Mouse (Mus musculus) retina, postnatal 1 day (tissue): ENCODE measurements around the gene Babam2.
"Not testable (repeated sequence)": the region's sequence is repeated elsewhere in the genome, so short reads cannot be mapped to it uniquely, and the experiment has no call there.

Experiments
- DNase-seq: peaks from one replicate; pipeline ENCODE4 v3.0.0-alpha.2; 2012

The Babam2 gene

DNA sequence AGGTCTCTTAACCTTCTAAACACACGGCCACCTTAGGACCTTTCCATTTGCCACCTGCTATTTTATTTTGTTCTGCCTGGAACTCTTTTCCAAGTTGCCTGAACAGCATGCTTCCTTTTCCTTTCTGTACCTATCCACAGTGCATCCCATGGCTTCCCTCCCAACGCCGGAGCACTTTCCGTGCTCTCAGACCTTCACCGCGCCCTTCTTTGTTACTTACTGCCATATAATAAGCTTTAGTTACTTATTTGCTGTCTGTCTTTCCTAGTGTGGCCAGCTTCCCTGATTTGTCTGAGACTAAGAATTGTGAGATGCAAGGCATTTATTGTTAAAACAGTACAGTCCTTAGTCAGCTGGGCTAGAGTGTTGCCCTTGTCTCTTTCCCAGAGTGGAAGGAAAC, 94.9 kb downstream of the Babam2 start:
- DNase-seq, result no peak

DNA sequence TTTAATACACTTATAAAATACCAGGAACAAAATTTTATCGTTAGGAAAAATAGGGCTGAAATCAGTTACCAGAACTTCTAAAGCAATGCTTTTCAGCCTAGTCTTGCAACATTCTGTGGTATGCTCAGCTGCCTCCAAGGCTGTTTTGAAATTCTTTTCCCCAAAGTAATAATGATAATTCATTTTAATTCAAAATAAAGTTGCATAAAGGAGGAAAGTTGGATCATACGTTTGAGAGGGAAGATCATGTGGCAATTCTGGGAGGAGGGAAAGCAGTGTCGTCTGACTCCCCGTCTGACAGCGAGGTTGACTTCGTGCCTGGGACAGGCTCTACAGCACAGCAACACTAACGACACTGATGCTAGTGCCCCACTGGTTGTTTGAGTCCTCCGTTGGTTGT, 95.4 kb downstream of the Babam2 start:
- DNase-seq, result no peak

DNA sequence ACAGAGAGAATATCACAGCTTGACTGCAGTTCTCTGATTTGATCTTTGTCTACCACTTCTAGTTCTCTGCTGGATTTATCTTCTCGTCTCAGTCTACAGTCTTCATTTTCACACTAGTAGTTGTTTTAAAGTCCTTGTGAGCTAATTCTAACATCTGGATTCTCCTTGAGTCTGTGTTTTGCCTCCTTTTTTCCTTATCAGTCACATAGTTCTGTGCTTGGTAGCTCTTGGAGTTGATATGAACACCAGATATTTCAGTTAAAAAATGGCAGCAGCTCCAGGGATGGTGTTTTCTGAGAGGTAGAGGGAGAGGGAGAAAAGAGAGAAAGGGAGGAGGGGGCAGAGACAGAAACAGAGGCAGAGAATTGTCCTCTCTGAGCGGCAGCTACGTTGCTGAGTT, 97.9 kb downstream of the Babam2 start:
- DNase-seq, result no peak

GRCm38 (mm10) chr5:31796979-31797378, 99.5 kb downstream of the Babam2 start:
- DNase-seq, result no peak

DNA sequence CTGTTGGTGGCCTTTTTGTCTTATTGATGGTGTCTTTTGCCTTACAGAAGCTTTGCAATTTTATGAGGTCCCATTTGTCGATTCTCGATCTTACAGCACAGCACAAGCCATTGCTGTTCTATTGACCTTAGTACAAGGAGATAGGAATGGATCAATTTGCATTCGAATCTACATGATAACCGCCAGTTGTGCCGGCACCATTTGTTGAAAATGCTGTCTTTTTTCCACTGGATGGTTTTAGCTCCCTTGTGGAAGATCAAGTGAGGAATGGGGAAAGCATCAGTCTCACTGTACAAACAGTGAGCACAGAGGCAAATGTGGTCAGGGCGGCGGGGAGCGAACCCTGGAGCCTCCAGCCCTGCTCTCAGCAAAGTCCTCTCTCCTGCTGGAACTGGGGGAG, 106.7 kb downstream of the Babam2 start:
- DNase-seq, result not testable (repeated sequence)

DNA sequence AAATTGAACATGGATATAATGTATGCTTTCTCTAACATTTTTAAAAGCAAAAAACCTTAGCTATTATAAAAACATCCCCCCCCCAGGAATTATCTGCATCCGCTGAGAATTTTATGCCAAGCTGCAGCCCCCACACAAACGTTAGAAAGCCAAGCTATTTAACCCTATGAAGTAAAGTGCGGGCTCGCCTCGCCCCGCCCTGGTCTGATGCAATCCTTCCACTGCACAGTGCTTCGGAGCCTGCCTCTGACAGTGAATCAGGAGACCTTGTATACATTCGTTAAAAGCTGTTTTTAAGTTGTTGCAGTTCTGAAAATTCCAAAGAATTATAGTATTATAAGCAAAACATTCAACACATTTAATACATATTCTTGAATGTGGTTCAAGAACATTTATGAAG, 107.3 kb downstream of the Babam2 start:
- DNase-seq, result no peak

- DNase-seq, result no peak
These were observed 109.8 kb downstream of the Babam2 start for GRCm38 (mm10) chr5:31807312-31807711.

- no peak for DNase-seq
These were observed 110.8 kb downstream of the Babam2 start for GRCm38 (mm10) chr5:31808271-31808670.

DNA sequence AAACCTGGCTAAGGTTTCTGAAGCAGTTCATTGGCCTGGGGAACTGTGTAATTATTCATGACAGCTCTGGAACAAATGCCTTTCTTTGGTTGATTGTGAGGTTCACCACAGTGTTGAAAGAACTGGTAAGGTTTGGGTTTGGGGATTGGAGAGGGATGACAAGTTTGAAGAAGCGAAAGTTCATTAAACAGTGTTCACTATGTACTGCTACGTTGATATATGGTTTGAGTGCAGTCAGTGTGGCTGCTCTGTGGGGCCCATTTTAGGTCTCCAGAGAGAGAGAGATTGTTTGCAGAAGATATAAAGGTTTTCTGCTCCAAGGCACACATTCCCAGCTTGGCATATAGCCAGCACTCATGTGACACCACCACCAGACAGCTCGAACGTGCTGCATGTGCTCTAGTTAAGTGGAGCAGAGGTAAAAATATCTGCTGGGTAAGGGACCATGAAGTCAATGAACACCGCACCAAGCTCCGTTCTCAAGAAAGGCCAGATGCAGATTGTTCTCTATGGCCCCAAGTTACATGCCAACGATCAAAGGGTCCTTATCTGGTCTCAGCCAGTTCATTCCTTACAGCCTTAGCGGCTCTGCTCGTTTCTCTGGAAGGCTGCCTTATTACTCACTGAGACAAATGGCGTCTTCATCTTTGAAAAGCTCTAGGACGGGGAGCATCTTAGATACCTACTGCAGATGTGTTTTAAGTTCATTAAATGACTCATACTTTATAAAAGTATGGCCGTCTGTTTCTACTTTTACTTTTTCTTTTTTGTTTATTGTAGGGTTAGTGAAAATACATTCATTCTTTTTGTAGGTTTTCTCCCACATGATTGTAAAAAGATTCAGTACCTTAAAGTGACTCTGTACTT, 113.5 kb downstream of the Babam2 start:
- peak; percentile 87 for DNase-seq

- DNase-seq, result no peak
These were observed 114.1 kb downstream of the Babam2 start for GRCm38 (mm10) chr5:31811663-31812001.

DNA sequence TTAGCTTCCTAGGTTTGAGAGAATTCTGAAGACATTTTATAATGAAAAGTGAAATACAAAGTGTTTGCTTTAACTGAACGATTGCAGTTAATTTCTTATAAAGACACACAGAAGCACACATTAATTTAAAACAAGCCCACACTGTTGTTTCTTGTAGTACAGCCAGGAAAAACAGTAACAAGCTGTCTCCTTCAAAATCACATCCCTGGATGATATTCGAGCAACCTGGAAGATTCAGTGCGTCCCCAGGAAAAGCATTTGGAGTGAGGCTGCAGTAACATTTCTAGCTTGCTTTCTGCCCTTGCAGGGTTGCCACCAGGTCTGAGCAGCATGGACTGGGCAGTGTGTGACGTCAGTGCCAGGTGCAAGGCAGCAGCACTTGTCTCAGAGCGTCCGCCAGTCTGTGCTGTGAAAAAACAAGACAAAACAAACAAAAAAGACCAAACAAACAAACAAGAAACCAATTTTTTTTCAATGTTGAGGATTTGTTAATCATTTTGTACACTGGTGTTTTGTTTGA, 115.7 kb downstream of the Babam2 start:
- no peak for DNase-seq

DNA sequence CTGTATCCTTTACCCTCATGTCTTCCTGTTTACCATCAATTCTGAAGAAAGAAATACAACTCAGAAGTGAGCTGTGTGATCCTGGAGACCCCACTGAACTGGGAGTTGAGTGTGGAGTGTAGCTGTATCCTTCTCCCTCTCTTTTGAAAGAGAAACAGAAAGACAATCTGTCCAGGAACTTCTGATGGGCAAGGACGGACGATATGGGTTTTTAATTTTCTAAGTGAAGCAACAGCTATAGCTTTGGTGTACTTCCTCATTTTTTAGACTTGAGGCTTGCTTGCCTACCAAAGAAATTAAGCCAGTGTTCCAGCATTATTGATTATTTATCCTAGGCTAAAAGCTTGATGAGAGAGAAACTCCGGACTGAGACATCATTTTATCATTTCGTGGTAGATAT, 116.6 kb downstream of the Babam2 start:
- DNase-seq, result no peak

GRCm38 (mm10) chr5:31815129-31815528, 117.6 kb downstream of the Babam2 start:
- no peak for DNase-seq

GRCm38 (mm10) chr5:31816082-31816481, 118.6 kb downstream of the Babam2 start:
- no peak for DNase-seq

- DNase-seq, result no peak
These were observed 123.3 kb downstream of the Babam2 start for GRCm38 (mm10) chr5:31820801-31821200.

DNA sequence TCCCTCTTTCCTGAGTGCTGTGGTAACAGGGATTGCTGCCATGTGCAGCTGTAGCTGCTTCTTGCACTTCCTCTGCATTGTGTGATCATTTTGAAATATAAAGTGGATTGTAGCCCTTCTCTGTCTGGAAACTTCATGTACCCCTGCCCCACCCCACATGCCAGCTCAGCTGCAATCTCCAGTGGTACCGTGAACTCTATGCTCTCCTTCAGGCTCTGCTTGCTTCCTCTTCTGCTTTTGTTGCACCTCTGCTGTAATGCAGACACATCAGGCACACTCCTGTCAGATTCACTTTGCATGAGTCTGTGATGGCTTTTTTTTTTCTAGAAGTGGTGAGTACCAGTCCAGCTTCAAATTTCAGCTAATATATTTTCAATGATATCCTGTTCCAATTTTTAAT, 123.7 kb downstream of the Babam2 start:
- DNase-seq, result no peak

- no peak for DNase-seq
These were observed 126.2 kb downstream of the Babam2 start for GRCm38 (mm10) chr5:31823673-31824072.

GRCm38 (mm10) chr5:31824126-31824525, 126.6 kb downstream of the Babam2 start:
- DNase-seq, result no peak

DNA sequence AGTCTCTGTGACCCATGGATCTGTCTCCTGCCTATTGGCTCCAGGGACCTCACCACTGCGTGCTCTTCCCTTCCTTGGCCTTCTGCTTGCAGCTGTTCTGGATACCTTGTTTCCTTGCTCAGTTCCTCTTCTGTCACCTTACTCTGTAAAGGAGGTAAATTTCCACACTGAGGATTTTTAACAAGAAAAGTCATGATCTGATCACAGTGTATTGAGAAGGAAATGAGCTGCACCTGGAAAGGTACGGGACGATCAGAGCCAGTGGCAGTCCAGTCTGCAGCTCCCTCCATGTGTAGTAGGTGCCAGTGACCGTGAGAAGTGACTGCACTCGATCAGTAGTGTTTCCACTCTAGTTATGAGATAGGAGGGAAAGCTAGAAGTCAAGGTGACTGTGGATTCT, 129.8 kb downstream of the Babam2 start:
- no peak for DNase-seq

DNA sequence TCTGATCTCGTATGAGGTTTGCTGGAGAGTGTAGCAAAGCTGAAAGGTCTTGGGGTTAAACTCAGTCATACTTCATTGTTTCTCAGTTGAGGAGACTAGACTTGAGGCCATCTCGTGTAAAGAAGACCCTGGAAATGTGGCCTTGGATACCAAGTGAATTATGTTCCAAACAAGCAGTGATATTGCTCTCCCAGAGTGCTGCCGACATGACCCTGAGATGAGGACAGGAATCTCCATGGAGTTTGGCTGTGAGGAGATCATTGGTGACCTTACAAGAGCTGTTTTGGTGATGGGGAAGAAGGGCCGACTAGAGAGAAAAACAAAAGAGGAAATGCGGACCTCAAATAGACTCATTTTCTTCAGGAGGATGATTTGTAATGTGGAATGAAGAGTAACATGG, 130.4 kb downstream of the Babam2 start:
- DNase-seq, result no peak

- DNase-seq, result no peak
These were observed 131.3 kb downstream of the Babam2 start for GRCm38 (mm10) chr5:31828747-31829146.

GRCm38 (mm10) chr5:31829588-31829987, 132.1 kb downstream of the Babam2 start:
- DNase-seq, result no peak

DNA sequence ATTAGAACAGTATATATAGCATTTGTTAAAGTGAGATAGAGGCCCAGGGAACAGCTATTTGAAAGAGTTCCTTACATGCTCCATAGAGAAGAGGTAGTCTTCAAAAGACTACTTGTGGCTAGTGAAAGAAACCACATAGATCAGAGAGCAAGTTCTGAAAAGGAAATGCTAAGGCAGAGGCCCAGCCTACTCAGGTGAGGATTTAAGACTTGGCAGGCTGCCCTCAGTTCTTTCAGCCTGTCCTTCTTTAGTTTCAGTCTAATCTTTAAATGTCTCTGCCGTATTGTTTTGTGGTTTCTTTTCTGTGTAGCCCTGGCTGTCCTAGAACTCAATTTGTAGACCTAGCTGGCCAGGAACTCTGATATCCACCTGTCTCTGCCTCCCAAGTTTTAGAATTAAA, 134.1 kb downstream of the Babam2 start:
- DNase-seq, result no peak

DNA sequence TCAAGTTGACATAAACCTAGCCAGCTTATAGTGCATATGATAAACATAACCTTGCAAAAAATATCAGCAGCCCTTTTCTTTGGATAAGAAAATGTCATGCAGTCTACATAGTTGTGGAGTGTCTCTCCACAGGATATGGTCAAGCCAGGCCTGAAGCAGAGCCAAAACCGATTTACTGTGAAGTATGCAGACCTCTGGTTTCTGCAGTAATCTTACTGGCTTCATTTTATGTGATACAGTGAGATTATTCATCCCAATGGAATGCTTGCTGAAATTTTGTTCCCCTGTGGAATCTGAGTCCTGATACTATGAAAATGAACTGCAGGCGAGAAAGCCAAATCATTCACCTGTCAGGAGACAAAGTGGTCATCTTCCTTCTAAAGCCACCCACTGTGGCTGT, 138.2 kb downstream of the Babam2 start:
- no peak for DNase-seq

DNA sequence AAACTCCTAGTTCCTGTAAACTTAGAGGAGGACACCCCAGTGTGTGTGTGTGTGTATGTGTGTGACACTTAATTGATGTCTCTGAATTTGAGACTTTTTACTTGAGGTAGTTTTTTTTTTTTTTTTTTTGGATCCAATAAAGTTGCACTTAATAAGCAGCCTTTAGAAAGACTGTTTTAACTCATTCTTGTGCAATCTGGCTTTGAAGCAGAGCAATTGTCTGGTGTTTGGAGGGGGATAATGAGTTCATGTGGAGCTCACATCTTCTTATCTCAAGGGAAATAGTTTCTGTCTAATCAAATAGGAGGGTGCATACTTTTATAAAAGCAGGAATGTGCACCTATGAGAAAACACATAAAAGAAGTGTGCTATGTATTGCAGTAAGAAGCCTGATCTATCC, 142.5 kb downstream of the Babam2 start:
- no peak for DNase-seq
